In the genomic region with DNA sequence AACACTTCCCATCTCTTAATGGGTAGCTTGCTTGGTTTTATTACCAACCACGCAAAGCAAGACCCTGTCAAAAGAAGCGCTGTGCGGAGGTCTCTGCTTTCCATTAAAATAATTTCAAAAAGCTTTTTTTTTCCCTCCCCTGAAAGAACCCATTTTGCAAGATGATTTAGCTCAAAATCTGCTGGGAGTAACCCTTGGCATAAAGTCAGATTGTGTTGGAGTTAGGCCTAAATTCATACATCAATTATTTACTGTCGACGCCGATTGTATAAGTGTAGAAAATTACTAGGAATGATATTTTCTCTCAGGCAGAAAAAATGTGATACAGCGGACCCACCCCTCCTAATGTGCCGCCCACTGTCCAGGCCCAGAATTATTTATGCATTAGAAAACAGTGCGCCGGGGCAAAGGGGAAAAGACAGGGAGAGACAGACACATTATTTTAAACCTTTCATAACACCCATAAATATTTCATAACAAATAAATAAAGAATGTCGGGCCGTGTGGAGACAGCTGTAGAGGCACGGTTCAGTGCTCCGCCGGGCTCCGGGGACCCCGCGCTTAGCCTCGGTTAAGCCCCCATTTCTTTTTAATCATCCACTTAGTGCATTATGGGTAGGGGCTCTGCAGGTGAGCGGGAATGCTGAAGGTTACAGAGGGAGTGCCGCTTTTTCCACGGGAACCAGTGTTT, we compare ENCODE assay signal across 12 mouse cellular contexts.
DNase-seq lines count a peak whose midpoint lies in the region; ATAC-seq lines count a peak whose summit lies in the region.
"Had no signal": no experiment of that assay in that cellular context is flagged by ENCODE, and none has a peak within 500 bp of the region (broad histone marks: within the 10 kb centered on the region; RNA-seq: fewer than 3 reads in every experiment).

No protein-coding gene starts in this region.

- intact Hi-C loops in left cerebral cortex, postnatal 36 days (cut with DNase I): no loop called here

- no peaks in the 10 kb centered on the region for H3K36me3 ChIP-seq in kidney, embryonic 15.5 days
- no peaks in the 10 kb centered on the region for H3K36me3 ChIP-seq in hindbrain, embryonic 12.5 days
- H3K36me3 ChIP-seq in midbrain, embryonic 16.5 days (ENCODE audit: control insufficient read depth, insufficient read depth, low read length): no peaks in the 10 kb centered on the region
- H3K36me3 ChIP-seq: heart, embryonic 13.5 days had no signal

- 40% methylated on average over 22 of the region's 22 CpGs for WGBS in kidney, embryonic 15.5 days
- WGBS in hindbrain, embryonic 12.5 days: 49% methylated on average over 22 of the region's 22 CpGs
- WGBS in midbrain, embryonic 16.5 days: 31% methylated on average over 22 of the region's 22 CpGs

- H3K4me2 ChIP-seq in kidney, embryonic 15.5 days: peak overlapping the region; percentile 39
- peak overlapping the region; percentile 4; the same call in 1 of the 2 replicates for H3K4me2 ChIP-seq in hindbrain, embryonic 12.5 days (replicated peaks)
- peak overlapping the region; percentile 35 for H3K4me2 ChIP-seq in midbrain, embryonic 16.5 days (ENCODE audit: low read length)
- H3K4me2 ChIP-seq: heart, embryonic 13.5 days had no signal

- H3K4me1 ChIP-seq in kidney, embryonic 15.5 days: peaks cover 5% of the 10 kb centered on the region
- 0 out of 2 replicates have a peak, but pooled peaks cover 7% of the 10 kb centered on the region for H3K4me1 ChIP-seq in hindbrain, embryonic 12.5 days
- peaks cover 11% of the 10 kb centered on the region; the same call in 1 of the 2 replicates for H3K4me1 ChIP-seq in midbrain, embryonic 16.5 days (ENCODE audit: control insufficient read depth, insufficient read depth, low read length)
- H3K4me1 ChIP-seq: heart, embryonic 13.5 days had no signal

- no peak overlapping the region for H3K4me3 ChIP-seq in kidney, embryonic 15.5 days (replicated peaks)
- no peak overlapping the region for H3K4me3 ChIP-seq in hindbrain, embryonic 12.5 days
- peak overlapping the region; percentile 12; the same call in 1 of the 2 replicates for H3K4me3 ChIP-seq in midbrain, embryonic 16.5 days (ENCODE audit: low read depth, low read length)
- H3K4me3 ChIP-seq: heart, embryonic 13.5 days; layer of hippocampus, adult 2 months; myocyte had no signal

- ATAC-seq in kidney, embryonic 15.5 days (replicated peaks; ENCODE audit: low FRiP score): peak; percentile 18; the same call in 1 of the 2 replicates
- ATAC-seq in hindbrain, embryonic 12.5 days (ENCODE audit: low FRiP score): peak; percentile 84
- peak; percentile 78 for ATAC-seq in midbrain, embryonic 16.5 days

- no peaks in the 10 kb centered on the region for H3K9me3 ChIP-seq in kidney, embryonic 15.5 days (replicated peaks)
- no peaks in the 10 kb centered on the region for H3K9me3 ChIP-seq in hindbrain, embryonic 12.5 days (replicated peaks)
- no peaks in the 10 kb centered on the region for H3K9me3 ChIP-seq in midbrain, embryonic 16.5 days (replicated peaks; ENCODE audit: control insufficient read depth, low read length, poor library complexity, severe bottlenecking)
- H3K9me3 ChIP-seq: heart, embryonic 13.5 days had no signal

- H3K27ac ChIP-seq in kidney, embryonic 15.5 days: no peak overlapping the region
- no peak overlapping the region for H3K27ac ChIP-seq in hindbrain, embryonic 12.5 days
- H3K27ac ChIP-seq in midbrain, embryonic 16.5 days (ENCODE audit: low read length): no peak overlapping the region
- H3K27ac ChIP-seq: heart, embryonic 13.5 days; layer of hippocampus, adult 2 months had no signal

- no peak overlapping the region for H3K9ac ChIP-seq in kidney, embryonic 15.5 days
- no peak overlapping the region for H3K9ac ChIP-seq in hindbrain, embryonic 12.5 days
- H3K9ac ChIP-seq in midbrain, embryonic 16.5 days (ENCODE audit: low read depth, low read length): 0 out of 2 replicates have a peak overlapping the region, but pooled peaks have one; percentile 18
- H3K9ac ChIP-seq: heart, embryonic 13.5 days had no signal

- peaks cover 80% of the 10 kb centered on the region for H3K27me3 ChIP-seq in kidney, embryonic 15.5 days
- peaks cover 3% of the 10 kb centered on the region; the same call in 1 of the 2 replicates for H3K27me3 ChIP-seq in hindbrain, embryonic 12.5 days
- H3K27me3 ChIP-seq in midbrain, embryonic 16.5 days (ENCODE audit: control insufficient read depth, insufficient read depth, low read depth, low read length): peaks cover 4% of the 10 kb centered on the region; the same call in 1 of the 2 replicates

- DNase-seq in kidney, adult 18-20 months: no peak
- DNase-seq in R1 (ENCODE audit: low read depth, low spot score): peak; percentile 17
- DNase-seq in left cerebral cortex, postnatal 36 days (ENCODE audit: low spot score in 2 of 2): no peak
- no peak for DNase-seq in frontal cortex, postnatal 36 days (ENCODE audit: low spot score in 2 of 2)
- DNase-seq: lung, postnatal 14 days; right cerebral cortex, postnatal 25 days had no signal

Comparison
In these comparisons a context has a peak if more than half of its experiments do, and no peak if none do; other contexts are left out.
1. ATAC-seq: peak in every context shown above with its lines; median percentile 84 in hindbrain, embryonic 12.5 days; 78 in midbrain, embryonic 16.5 days; 18 in kidney, embryonic 15.5 days.